Mouse (Mus musculus) v-Abl transformed pro-B cells (cell line): ENCODE measurements at regions not wholly inside any gene's neighbourhood (a gene's known extent, or its start where the extent isn't known, plus 50 kb on each side); places are given as distances from the start of the nearest gene placed in this dataset.

Experiments
- in situ Hi-C, 2 experiments: fragments of 400-800 bp; cut with MboI; formaldehyde crosslinking; loops; one replicate each; pipeline ENCODE4 v1.15.1; 2025; ENCODE audit not compliant: unreplicated experiment in 2 of 2

DNA sequence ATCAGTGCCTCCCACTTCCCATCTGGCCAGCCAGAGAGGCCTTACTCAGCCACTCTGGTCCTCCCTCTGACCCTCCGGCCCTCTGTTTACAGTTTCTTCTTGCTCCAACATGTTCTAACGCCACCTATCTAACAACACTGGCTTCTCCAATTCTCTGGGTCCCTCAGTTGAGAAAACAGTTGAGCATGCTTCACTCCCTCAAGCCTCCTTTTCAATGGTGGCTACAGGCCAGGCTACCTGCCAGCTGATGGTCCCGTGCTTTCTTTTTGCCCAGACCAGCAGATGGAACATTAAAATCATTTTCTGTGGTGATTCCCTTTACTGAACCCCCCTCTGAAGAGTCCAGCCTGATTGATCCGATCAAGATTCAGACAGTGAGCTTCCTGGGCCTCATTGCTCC lies 280.8 kb downstream of the Pdcd6ip start:
- in situ Hi-C loops, result loop anchor here (25.0 kb wide), 2 partner anchors 1465 to 1940 kb away; no protein-coding TSS in a partner anchor

DNA sequence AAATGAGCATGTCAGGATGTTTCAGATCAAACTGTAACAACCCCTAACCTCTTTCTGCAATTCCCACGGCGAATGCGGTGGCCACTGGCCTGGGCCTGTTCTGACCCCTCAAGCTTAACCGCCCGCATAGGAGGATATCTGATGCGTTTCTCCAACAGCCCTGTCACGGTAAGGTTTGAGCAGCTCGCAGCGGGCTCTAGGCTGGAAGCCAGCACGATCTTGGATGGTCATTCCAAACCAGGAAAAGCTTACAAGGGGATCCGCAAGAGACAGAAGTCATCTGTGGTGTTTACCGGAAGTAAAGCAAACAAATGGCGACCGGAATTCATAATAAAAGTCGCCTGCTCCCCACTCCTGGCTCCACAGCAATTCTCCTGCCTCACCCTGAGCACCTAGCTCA lies 281.7 kb downstream of the Pdcd6ip start:
- in situ Hi-C loops, result loop anchor here (25.0 kb wide), 2 partner anchors 1464 to 1939 kb away; no protein-coding TSS in a partner anchor

DNA sequence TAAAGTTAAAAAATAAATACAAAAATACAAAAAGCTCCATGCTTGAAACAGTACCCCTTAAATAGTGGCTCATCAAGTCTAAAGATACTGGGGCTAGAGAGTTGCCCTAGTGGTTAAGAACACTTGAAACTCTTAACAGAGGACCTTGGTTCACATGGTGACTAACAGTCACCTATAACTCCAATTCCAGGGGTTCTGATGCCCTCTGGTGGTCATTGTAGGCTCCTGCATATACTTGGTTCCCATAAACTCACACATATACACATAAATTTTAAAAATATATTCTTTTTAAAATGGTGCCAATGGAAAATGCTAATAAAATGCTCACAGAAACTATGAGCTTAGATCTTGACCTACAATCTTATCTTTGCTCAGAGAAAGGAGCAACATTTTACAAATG lies 286.4 kb downstream of the Pdcd6ip start:
- in situ Hi-C loops, result loop anchor here in 1 of 2 experiments (25.0 kb wide), 1 partner anchor 1484 kb away; no protein-coding TSS in a partner anchor

DNA sequence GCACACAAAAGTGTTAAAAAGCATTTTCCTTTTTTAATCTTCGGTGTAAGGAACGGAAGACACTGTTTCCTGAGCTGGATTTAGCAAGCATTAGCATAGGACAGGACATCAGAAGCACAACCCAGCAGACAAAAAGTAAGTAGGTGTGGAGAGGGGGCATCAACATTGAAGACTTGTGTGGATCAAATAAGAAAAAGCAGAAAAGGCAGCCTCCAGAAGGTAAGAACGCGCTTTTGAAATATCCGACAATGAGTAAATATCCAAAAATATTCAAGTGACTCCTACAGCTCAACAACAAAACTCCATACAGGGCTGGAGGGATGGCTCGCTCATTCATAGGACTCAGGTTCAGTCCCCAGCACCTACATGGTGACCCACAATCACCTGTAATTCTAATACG lies 286.9 kb downstream of the Pdcd6ip start:
- in situ Hi-C loops, result loop anchor here in 1 of 2 experiments (25.0 kb wide), 1 partner anchor 1484 kb away; no protein-coding TSS in a partner anchor

DNA sequence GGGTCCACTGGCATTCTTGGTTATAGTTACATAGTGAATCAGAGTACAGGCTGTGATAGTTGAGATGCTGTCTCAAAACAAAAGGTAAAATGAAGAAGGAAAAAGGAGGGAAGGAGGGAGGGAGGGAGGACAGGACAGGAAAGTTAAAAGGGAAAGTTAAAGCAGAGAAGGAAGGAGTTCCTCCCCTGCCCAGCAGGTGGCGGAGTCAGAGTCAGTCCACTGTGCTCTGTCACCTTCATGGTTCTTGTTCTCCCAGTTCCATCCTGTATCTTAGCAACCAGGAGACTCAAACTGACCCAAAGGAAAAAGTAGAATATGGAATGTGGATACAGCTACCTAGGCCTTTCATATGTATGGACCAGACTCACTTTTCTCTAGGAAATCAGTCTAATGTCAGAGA lies 288.3 kb downstream of the Pdcd6ip start:
- in situ Hi-C loops, result loop anchor here in 1 of 2 experiments (25.0 kb wide), 1 partner anchor 1482 kb away; no protein-coding TSS in a partner anchor

DNA sequence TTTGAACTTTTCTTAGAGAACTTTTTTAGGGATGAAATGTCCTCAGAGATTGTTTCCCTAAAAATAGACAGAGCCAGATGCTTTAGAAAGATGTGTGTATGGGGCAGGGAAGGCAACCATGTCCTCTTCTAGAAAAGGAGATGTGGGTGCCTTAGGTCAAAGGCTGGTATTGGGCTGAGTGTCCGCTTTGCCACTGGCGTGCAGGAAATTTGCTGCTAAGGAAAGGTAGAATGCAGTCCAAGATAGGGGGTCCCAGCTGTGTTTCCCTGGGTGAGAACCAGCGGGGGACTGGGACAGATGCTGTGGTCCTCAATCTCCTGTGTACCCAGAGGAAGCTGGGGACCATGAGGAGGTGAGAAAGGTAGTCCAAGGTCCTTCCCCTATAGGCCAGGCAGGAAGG lies 291.0 kb downstream of the Pdcd6ip start:
- in situ Hi-C loops, result loop anchor here in 1 of 2 experiments (25.0 kb wide), 1 partner anchor 1480 kb away; no protein-coding TSS in a partner anchor

DNA sequence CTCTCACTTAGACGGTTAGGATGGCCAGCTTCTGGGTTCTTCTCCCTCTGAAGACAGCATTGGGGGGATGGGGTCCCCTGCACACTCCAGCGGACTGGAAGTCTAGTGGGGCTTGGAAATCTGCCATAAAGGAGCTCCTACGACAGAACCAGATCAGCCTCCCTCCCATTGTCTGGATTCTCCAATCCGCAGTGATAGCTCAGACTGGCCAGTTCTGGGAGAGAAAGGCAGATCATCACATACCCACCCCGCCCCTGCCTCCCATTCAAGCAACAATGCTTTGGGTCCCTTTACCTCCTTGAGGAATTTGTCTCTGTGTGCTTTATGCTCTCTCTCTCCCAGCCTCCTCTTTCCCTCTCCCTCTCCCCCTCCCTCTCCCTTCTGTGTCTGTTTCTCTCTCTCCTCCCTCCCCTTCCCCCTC lies 292.5 kb downstream of the Pdcd6ip start:
- in situ Hi-C loops, result loop anchor here in 1 of 2 experiments (25.0 kb wide), 1 partner anchor 1478 kb away; no protein-coding TSS in a partner anchor

DNA sequence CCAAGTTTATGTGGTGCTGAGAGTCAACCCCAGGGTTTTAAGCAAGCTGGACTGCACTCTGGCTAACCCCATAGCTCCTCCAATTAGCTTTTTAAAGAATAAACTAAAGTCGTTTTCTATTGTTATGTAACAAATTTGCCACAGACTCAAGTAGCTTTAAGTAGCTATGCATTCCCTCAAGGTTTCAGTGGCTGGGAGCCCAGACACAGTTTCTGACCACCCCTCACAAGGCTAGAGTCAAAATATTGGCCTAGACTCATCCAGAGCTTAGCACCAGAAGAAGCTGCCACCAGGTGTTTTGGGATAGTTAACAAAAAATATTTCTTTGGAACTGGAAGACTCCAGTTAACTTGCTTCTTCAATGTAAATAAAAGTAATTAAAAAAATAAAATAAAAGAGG lies 293.4 kb downstream of the Pdcd6ip start:
- in situ Hi-C loops, result loop anchor here in 1 of 2 experiments (25.0 kb wide), 1 partner anchor 1477 kb away; no protein-coding TSS in a partner anchor

DNA sequence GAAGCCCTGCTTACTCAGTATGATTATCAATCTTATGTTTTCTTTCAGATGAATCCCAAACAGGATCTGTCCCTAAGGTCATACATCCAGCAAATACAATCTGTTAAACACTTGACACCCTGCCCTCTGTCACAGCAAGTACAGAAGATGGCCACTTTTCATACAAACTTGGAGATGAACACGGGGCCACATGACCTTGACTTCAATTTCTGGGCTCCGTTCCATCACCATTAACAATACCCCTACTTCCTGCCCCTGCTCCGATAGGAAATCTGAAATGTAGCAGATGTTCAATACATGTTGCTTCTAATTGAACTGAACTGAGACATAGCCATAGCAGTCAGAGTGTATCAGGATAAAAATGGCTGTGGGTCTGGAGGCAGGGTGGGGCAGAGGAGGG lies 294.2 kb downstream of the Pdcd6ip start:
- in situ Hi-C loops, result loop anchor here in 1 of 2 experiments (25.0 kb wide), 1 partner anchor 1477 kb away; no protein-coding TSS in a partner anchor

DNA sequence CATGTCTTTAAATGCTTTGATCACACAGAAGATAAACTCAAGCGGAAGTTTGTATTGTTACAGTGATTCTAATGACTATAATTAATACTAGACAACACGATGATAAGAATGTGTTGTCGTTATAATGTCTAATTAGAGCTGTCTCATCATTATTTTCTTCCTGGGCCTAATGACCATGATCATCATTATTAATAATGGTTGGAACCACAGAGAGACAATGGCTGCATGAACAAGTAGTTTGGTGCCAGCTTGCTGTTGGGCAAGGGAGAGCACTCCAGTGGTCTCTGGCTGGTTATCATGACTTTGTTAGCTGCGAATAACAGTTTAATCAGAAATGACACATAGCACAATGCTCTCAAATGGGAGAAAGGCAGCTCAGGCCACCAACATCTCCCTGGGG lies 296.4 kb downstream of the Pdcd6ip start:
- in situ Hi-C loops, result loop anchor here in 1 of 2 experiments (25.0 kb wide), 1 partner anchor 1474 kb away; no protein-coding TSS in a partner anchor

DNA sequence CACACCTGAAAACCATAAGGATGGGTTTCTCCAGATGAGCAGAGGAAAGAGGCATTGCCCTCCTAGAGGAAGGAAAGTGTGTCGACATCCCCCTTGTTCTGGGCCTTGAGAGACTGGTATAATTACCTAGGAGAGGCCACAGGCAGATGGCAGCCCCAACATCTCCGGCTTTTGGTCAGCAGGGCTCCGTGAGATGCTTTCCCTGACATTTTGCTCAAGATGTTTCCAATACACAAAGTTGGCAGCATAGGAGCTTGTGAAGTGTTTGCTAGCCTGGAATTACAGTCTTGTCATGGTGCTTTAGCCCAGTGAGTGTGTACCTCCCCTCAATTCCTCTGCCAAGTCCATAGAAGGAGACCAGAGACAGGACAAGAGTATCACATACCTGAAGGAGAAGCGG lies 299.5 kb downstream of the Pdcd6ip start:
- in situ Hi-C loops, result loop anchor here in 1 of 2 experiments (25.0 kb wide), 1 partner anchor 1471 kb away; no protein-coding TSS in a partner anchor

DNA sequence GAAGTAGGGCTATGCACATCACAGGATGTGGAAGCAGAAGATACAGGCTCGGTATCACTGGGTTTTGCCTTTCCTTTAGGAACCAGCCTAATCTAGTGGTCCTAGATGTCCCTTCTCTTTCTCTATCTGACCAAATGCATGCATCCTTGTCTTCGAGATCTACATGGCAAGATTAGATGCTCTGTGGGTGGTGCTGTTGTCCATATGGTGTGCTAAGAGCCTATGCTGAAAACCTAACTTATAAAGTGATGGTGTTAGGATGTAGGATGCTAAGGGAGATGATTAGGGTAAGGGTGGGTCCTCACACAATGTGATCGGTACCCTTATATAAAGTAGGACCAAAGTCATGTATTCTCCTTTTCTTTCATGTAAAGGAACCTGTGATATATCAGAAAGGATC lies 313.7 kb downstream of the Pdcd6ip start:
- in situ Hi-C loops, result no loop called here

DNA sequence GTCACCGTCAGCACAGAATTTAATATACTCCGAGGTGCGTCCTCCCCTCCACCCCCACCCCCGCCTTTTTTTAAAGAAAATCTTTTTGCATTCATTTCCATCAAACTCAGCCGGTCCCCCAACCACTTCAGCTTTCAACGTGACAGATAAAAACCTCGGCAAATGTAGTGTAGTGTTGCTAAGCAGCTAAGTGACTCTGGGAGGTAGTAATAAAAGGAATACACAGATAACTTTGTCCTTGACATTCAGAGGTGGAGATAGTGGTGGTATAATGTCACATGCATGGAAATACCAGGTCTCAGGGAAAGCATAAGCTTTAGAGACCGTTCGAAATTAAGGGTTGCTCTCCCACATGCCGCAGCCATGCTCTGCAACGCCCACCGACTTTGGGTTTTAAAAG lies 320.7 kb downstream of the Pdcd6ip start:
- in situ Hi-C loops, result no loop called here

DNA sequence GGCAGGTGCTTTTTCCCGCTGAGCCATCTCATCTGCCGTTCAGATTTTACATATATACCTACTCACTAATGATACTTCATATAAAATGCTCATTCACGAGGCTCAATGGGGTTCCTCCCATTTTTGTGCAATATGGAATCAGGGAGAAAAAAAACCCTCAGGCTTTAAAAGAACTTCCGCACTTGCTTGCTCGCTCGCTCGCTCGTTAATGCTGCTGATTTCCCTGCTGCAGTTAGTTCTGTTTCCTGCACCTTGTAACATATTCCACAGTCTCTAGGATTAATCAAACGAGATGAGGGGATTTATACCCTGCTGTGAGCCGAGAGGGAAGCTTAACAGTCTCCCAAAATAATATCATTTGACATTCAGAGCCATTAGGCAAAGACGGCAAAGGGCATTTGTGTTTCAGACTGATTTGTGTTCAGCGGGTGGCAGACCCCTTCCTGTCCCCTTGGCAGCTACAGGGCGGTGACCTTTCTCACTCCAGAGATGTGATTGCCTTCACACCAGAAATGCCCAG lies 326.4 kb downstream of the Pdcd6ip start:
- in situ Hi-C loops, result no loop called here

DNA sequence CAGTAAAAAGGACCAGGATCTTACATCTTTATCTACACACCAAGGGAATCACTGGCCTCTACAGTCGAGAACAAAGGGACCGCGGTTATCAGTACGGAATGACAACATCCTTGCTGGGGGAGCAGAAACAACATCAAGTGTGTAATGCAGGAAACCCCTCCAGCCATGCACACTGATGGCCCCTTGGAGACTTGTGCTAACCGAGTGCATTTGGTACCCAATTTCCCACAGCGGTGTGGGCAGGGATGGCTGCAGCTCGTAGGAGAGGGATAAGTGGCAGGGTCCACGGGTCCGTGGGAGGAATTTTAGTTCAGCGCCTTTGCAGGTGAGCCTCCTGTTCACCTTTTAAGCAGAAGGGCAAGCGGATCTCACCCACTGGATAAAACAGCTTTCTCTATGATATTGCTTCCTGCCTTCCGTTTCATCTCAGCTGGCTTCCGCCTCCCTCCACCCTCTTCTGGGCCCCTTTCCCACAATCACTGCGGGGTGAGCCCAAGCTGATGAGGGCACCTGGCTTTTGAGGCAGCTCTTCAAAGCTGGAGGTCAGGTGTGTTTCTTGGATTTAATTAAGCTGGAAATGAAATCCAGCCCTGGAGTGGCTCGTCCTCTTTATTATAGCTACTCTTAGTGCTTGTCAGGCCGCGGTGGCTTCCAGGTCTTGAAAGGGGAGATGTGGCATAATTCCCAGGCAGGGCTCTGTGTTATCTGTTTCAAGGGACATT lies 327.5 kb downstream of the Pdcd6ip start:
- in situ Hi-C loops, result no loop called here

DNA sequence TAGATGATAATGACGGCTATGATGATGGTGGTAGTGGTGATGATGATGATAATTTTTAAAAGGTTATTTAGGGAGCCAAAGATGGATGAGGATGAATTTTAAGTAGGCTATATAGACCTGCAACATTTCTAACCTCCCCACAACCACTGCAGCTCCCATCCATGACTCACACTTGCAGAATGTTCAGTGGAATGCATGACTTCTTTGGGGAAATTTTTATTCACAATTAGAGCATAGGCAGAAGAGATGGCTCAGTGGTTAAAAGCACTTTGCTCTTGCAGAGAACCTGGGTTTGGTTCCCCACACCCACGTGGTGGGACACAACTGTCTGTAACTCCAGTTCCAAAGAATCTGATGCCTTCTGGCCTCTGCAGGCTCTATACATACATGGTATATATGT lies 329.5 kb downstream of the Pdcd6ip start:
- in situ Hi-C loops, result no loop called here

DNA sequence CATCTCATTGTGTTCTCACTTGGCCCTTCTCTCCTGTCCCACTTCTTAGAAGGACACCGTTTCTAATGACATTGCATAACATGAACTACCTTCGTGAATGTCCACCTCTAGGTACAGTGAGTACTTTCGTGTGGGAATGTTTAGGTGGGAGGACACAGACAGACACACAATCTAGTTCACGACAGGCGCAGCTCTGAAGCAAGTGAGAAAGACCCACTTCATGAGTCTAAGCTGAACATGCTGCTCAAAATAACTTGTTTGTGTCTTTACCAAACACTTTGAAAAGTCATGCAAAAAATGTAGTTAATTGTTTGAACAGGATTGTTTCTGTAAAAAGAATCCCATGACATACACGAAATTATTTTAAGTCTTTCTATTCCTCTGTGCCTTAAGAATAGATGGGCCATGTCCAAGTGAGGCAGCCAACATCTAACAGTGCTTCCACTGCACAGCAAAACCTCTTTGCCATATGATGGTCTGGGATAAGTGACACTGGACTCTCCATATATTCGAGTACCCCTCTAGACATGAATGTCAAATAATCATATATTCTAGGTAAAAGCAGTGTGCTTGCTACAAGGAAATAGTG lies 336.2 kb downstream of the Pdcd6ip start:
- in situ Hi-C loops, result no loop called here

DNA sequence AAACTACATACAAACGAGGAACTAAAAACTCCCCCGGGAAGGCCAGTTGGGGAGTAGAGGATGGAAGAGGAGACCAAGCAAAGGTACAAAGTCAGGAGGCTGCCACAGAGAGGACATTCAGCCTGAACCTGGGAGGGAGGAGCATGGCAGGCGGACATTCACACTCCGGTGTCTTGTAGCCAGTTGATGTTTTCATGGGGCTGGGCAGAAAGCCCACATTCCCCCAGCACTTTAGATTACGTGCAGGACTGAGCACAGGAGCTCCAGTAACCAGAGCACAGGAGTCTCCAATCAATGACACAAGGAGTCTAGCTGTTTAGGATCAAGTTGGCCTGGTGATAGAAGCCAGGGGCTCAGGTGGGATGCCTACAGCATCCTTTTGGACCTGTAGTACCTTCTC lies 360.1 kb downstream of the Pdcd6ip start:
- in situ Hi-C loops, result no loop called here

DNA sequence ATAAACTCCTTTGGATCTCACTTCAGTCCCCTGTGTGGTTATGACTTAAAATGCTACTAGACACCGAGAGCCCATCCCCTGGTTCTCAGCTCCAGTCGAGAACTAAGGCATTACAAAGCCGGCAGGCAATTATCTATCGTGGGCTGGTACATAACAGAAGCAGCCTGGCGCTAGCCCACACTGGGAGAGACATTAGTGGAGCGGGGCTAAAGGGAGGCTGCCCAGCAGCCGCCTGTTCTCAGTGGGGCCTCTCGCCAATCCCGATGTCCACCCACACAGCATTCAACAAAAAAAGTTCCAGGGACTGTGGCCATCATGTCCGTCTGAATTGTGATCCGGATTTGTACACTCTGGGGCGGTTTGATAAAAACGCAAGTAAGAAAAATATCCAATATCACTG lies 361.5 kb downstream of the Pdcd6ip start:
- in situ Hi-C loops, result no loop called here

DNA sequence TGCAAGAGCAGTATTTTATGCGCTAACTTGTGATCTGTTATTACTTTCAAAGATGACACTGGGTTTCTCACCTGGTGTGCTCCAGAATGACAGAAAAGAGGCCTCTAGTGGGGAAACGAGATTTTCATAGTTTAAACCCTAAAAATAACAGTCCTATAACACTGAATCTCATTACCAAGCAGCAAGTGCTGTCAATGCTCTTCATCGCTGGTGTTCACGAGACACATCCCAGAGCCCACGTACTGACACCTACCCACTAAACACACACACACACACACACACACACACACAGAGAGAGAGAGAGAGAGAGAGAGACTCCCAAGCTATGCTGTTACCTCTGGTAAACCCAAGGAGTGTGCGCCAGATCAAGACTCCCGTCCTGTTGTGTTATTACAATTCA lies 365.9 kb downstream of the Pdcd6ip start:
- in situ Hi-C loops, result no loop called here

DNA sequence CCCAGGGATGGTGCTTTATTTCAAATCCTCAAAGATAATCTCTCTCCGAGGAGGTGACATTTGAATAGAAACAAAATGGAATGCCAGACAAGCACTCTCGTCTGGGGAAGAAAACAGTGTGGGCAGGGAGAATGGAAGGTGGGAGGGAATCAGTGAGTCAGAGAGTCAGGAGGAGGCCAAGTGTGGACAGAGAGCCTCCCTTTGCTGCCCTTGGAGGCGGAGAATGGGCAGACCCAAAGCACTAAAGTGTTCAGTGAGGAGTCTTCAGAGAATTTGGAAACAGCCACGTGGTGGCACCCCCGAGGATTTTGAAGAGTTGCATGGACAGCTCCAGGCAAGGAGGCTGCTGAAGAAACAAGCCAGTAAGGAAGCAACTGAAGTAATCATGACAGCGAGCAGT lies 367.2 kb downstream of the Pdcd6ip start:
- in situ Hi-C loops, result no loop called here
